Mouse (Mus musculus): Measurements from ENCODE around the gene Rabepk.
"Not testable (repeated sequence)": the region's sequence is repeated elsewhere in the genome, so short reads cannot be mapped to it uniquely, and the experiment has no call there.

Gene Rabepk

GRCm38 (mm10) chr2:34804815-34805214, 5.1 kb upstream of the Rabepk start:
- no peak for DNase-seq (ENCODE audit: low read depth in 2 of 2, low spot score in 2 of 2)

GRCm38 (mm10) chr2:34804172-34804571, 4.5 kb upstream of the Rabepk start:
- no peak for DNase-seq (ENCODE audit: low read depth in 2 of 2, low spot score in 2 of 2)

- no peak for DNase-seq (ENCODE audit: low read depth in 2 of 2, low spot score in 2 of 2)
These were observed 4.0 kb upstream of the Rabepk start for GRCm38 (mm10) chr2:34803746-34804145.

- DNase-seq (ENCODE audit: low read depth in 2 of 2, low spot score in 2 of 2), result peak in 1 of 2 experiments; percentile 33
These were observed 3.0 kb upstream of the Rabepk start for GRCm38 (mm10) chr2:34802565-34803245.

- DNase-seq (ENCODE audit: low read depth in 2 of 2, low spot score in 2 of 2), result peak; percentile 91 to 94
These were observed 2.1 kb upstream of the Rabepk start for GRCm38 (mm10) chr2:34801516-34802482.

GRCm38 (mm10) chr2:34800371-34800770, 659 bp upstream of the Rabepk start:
- DNase-seq (ENCODE audit: low read depth in 2 of 2, low spot score in 2 of 2), result no peak

- DNase-seq (ENCODE audit: low read depth in 2 of 2, low spot score in 2 of 2), result no peak
These were observed 4.3 kb downstream of the Rabepk start for GRCm38 (mm10) chr2:34795426-34795825.

- DNase-seq (ENCODE audit: low read depth in 2 of 2, low spot score in 2 of 2), result no peak
These were observed 5.2 kb downstream of the Rabepk start for GRCm38 (mm10) chr2:34794511-34794910.

GRCm38 (mm10) chr2:34792543-34792942, 7.2 kb downstream of the Rabepk start:
- DNase-seq (ENCODE audit: low read depth in 2 of 2, low spot score in 2 of 2), result not testable (repeated sequence)

- DNase-seq (ENCODE audit: low read depth in 2 of 2, low spot score in 2 of 2), result peak; percentile 50 to 61
These were observed 9.4 kb downstream of the Rabepk start for GRCm38 (mm10) chr2:34790282-34790681.

GRCm38 (mm10) chr2:34784085-34784484, 15.6 kb downstream of the Rabepk start:
- DNase-seq (ENCODE audit: low read depth in 2 of 2, low spot score in 2 of 2), result peak; percentile 59 to 68

- no peak for DNase-seq (ENCODE audit: low read depth in 2 of 2, low spot score in 2 of 2)
These were observed 16.4 kb downstream of the Rabepk start for GRCm38 (mm10) chr2:34783064-34784020.

- DNase-seq (ENCODE audit: low read depth in 2 of 2, low spot score in 2 of 2), result no peak
These were observed 22.4 kb downstream of the Rabepk start for GRCm38 (mm10) chr2:34777237-34777868.

- DNase-seq (ENCODE audit: low read depth in 2 of 2, low spot score in 2 of 2), result no peak
These were observed 25.2 kb downstream of the Rabepk start for GRCm38 (mm10) chr2:34774493-34774892.

GRCm38 (mm10) chr2:34773673-34774072, 26.0 kb downstream of the Rabepk start:
- no peak for DNase-seq (ENCODE audit: low read depth in 2 of 2, low spot score in 2 of 2)

- no peak for DNase-seq (ENCODE audit: low read depth in 2 of 2, low spot score in 2 of 2)
These were observed 27.2 kb downstream of the Rabepk start for GRCm38 (mm10) chr2:34772252-34773235.

GRCm38 (mm10) chr2:34771368-34772226, 28.1 kb downstream of the Rabepk start, which contains the start of gene Hspa5:
Gene Hspa5 (plus strand): TSS chr2:34771970.
- peak; percentile 98 to 99 for DNase-seq (ENCODE audit: low read depth in 2 of 2, low spot score in 2 of 2)

GRCm38 (mm10) chr2:34770951-34771350, 28.8 kb downstream of the Rabepk start:
- DNase-seq (ENCODE audit: low read depth in 2 of 2, low spot score in 2 of 2), result no peak

Data from CD8-positive naive resting alpha-beta T cell, adult 2 months (primary cell).